Mouse (Mus musculus): ENCODE measurements around the gene Pros1.

GRCm38 (mm10) chr16:62832027-62832426 lies 22.1 kb upstream of the Pros1 start:
- TF ChIP-seq EP300 (IDR thresholded peaks at IDR 0.05; ENCODE audit: low read depth) (no peak), CTCF (IDR thresholded peaks at IDR 0.05; ENCODE audit: low read depth) (no peak)

Data from heart, postnatal 0 days (tissue).